Mouse (Mus musculus): ENCODE measurements around the gene Tmtc2.
A peak's percentile ranks its signal among the peaks of the same experiment; 100 is the strongest.

Gene Tmtc2

DNA sequence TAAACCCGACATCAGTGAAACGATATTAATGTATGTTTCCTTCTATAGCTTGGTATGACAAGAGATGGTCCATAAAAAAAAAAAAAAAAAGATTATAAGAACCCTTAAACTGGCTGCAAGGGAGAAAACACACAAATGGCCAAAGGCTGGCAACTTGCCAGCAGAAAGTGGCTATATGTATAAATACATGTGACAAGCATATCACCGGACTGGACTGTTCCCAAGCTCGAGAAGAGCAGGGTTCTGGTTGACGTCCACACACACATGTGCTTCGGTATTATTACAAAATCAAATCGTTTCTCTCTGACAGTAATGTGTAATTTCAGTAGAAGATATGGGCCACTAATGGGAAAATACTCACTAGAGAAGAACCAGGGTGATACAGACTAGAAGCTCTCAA lies 287.2 kb downstream of the Tmtc2 start:
- no peak for DNase-seq

GRCm38 (mm10) chr10:105286221-105286620 lies 288.0 kb downstream of the Tmtc2 start:
- peak; percentile 5 for DNase-seq

DNA sequence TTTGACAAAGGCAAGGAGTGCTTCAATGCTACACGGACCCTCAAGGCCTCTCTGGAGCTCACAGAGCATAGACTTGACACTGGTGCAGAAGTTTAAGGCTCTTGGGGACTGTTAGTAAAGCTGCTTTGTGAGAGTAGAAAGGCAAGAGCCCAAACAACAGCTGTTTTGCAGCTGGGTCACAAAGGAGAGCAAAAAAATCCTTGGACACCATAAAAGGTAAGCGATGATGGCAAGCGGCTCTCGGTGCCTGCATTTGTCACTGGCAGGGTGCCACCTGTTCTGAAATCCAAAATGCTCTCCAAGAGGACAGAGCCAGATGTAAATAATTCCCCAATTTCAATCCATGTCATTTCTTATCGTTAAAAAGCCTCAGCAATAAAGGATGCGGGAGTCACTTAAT lies 290.1 kb downstream of the Tmtc2 start:
- DNase-seq, result peak; percentile 5

GRCm38 (mm10) chr10:105280933-105281332 lies 293.3 kb downstream of the Tmtc2 start:
- DNase-seq, result no peak

DNA sequence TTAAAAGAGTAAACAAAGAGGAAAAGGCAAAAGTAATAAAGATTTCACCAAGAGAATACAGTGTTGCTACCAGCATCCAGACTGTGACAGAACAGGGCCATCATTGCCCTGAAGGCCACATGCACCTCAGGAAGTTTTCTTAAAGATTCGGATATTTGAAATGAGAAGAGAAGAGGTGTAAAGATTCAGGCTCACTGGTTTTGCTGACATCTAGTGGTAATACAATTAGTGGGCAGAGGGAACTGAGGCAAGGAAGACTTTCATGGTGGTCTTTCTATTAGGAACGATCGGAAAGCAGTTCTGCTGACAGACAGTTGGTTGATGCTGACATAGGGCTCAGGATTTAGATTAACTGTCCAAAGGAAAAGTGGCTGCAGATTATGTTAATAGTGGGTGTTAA lies 314.2 kb downstream of the Tmtc2 start:
- DNase-seq, result no peak

DNA sequence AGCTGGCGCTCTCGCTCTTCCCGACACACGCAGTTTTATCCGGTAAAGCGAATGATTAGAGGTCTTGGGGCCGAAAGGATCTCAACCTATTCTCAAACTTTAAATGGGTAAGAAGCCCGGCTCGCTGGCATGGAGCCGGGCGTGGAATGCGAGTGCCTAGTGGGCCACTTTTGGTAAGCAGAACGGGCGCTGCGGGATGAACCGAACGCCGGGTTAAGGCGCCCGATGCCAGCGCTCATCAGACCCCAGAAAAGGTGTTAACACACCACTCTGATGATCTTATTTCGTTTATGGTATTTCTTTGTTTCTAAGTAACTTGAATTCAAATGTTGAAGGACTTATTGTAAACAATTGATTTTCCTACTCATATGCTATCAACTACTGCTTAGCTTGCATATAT lies 336.0 kb downstream of the Tmtc2 start:
- DNase-seq, result peak; percentile 24

DNA sequence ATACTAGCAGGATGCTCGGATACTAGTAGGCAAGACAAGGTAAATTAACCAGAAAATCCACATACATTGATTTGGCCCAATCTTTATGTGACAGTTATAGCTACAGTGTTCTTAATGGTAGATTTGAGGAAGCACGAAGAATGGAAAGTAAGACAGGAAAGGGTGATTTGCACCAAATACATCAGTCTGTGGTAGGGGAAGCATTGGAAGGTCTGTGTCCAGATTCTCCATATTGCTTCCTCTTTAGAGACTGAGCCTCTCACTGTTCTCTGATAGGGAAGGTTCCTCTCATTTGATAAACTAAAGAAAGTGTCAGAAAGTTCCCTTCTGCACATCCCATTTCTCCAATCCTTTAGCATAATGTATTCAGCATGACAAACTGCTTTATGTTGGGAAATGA lies 341.4 kb downstream of the Tmtc2 start:
- DNase-seq, result no peak

DNA sequence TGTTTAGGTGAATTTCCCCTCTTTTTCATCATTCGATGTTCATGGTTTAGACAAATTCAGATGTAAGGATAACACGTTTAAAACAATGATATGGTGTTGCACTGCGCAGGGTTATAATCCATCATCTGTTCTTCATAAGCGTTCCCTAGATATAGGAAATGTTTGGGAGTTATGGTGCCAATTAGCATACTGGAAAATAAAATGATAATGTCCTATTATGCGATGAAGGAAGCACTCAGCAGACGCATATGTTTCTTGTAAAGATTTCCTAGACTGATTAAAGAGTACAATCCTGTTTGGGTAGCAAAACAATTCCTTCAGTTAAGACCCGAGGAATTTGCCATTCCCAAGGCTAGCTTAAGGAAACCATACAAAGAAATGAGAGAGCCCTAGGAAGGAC lies 343.8 kb downstream of the Tmtc2 start:
- DNase-seq, result no peak

GRCm38 (mm10) chr10:105228623-105229022 lies 345.6 kb downstream of the Tmtc2 start:
- DNase-seq, result no peak

DNA sequence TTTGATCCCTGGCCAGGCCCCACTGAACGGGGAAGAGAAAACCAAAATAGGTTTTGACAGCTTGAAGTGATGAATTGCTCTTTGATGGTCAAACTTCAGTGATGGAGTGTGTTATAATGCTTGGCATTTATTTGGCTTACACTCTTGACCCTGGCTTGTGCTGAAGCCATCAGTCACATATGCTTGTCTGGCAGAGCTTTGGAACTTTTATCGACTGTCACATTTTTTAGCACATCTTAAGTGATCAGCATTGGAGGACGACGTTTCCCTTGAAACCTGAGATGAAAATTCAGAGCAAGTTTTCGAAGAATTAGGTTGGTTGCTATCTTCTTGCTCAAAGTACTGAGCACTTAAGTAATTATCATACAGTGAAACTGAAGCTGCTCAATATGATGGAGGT lies 346.6 kb downstream of the Tmtc2 start:
- no peak for DNase-seq

GRCm38 (mm10) chr10:105225714-105226113 lies 348.5 kb downstream of the Tmtc2 start:
- DNase-seq, result no peak

GRCm38 (mm10) chr10:105222904-105223303 lies 351.3 kb downstream of the Tmtc2 start:
- DNase-seq, result no peak

GRCm38 (mm10) chr10:105201491-105201890 lies 372.8 kb downstream of the Tmtc2 start:
- DNase-seq, result no peak

- DNase-seq, result no peak
Observed at GRCm38 (mm10) chr10:105200678-105201077, 373.6 kb downstream of the Tmtc2 start.

GRCm38 (mm10) chr10:105200092-105200491 lies 374.2 kb downstream of the Tmtc2 start:
- no peak for DNase-seq

DNA sequence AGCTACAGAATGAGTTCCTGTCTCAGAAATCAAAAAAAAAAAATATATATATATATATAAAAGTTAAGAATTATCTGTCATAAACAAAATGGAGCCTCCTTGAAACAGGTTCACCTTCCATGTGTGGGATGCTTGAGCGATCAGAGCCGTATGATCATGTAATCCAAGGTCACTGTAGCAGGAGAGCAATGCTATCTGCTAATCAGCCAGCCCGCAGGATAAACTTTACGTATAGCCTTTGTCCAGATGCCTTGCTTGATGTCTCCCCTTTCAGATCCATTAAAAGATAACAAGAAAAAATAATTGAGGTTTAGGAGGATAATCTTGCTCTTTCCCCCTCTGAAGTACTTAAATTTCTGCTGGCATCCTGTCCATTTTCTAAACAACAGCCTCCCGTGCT lies 374.7 kb downstream of the Tmtc2 start:
- DNase-seq, result no peak

DNA sequence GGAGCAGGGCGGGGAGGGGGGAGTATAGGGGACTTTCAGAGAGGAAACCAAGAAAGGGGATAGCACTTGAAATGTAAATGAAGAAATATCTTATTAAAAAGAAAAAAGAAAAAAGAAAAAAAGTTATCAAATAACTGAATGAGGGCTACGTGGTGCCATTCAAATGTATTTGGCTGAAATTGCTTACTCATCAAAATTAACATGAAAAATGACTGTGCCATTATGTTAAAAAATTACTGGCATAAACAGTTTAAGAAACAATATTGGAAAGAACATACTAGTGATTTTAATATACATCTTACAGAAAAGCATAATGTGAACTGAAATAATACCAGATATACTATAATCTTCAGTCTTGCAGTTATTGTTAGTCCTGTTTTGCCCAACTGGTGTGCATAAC lies 378.9 kb downstream of the Tmtc2 start:
- DNase-seq, result no peak

DNA sequence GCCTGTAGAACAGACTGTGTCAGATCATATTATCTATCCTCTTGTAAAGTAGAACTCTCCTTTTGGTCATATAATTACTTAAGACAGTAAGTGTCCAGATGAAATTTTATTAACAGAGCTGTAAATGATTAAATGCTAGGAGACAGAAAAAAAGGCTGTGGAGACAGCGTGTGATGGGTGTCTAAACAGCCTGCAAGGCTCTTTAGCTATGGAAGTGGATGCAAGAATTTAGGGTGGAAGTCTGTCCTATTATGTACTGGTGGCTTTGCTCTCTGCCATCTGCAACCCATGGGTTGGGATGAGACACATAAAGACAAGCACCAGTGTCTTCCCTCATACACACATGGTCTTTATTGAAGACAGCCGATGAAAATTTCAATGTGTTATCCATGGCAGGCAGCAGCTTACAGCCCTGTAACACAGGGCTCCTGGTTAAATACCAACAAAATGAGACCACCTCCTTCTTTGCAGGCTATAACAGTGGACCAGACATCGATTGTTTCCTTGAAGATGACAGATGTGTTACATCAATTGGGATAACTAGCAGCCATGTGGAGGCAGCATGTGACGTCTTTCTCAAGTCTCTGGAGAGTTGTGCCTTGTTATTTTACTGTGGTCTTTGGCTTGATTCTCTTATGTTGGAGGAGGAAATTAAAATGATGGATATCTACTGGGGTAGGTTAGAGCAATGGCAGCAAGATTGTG lies 380.3 kb downstream of the Tmtc2 start:
- no peak for DNase-seq

DNA sequence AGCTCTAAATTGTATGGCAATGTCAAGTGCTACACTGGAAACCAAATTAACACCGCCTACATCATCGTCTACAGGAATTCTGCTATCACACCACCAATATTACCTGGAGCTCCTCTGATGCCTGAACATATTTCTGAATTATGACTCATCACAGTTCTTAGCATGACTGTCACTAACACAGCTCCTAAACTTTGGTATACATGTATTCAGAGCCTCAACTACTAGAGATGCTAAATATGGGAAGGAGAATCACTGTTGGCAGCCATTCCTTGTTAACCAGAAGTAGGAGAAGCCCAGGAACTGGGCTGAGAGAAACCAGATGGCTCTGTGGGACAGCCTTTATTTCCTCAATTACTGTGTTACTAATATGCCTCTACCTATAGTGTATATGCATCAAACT lies 382.2 kb downstream of the Tmtc2 start:
- DNase-seq, result no peak

DNA sequence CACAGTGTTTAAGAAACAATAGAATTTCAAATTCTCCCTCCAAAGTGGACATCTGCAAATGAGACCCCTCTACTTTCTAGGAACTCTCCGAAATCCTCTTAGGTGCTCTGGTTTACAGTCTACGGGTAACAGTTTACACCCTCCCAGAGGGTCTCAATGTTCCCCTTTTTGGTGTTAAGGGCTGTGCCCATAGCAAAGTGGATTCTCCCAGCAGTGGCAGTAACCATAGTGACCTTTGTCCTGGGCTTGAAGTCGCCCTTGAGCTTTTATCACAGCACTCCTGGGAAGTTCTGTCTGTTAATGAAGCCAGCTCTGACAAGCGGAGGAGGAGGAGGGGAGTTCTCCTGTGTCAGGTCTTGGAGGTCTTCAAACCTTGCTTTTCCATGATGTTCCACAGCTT lies 384.5 kb downstream of the Tmtc2 start:
- DNase-seq, result no peak

GRCm38 (mm10) chr10:105186636-105187035 lies 387.6 kb downstream of the Tmtc2 start:
- DNase-seq, result no peak

GRCm38 (mm10) chr10:105168443-105169102 lies 405.7 kb downstream of the Tmtc2 start:
- DNase-seq, result no peak

DNA sequence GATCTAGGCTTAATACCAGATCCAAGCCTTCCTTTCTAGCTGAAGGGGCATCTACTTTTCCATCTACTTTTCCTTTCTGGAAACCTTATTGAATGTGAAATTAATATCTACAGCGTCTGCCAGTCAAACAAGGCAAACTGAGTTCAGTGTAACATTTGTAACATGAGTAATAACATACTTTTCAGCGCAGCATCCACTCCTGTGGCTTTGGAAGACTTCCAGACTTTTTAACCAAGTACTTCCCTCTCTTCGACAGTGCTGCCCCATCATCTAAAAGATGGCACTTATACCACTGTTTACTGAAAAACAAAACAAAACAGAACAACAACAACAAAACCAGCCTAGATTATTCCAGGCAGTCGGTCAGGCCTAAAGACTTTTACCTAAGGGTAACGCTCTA lies 409.0 kb downstream of the Tmtc2 start:
- DNase-seq, result no peak

- no peak for DNase-seq
Observed at GRCm38 (mm10) chr10:105153789-105154188, 420.5 kb downstream of the Tmtc2 start.

DNA sequence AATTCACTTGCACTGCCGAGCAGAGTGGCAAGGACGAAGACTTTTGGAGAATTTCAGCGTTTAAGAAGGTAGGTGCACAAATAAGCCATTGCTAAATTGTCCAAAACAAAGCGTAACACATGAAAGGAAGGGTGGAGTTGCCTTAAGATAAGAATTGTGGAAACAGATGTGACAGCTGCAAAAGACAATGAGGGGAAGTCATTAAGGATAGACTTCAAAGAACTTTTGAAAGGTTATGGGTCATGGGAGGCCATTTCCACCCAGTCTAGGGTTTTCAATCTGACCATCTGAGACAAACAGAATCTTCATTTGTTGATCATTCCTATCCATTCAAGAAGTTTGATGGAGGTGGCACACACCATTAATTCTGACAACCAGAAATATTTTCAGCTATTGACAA lies 429.9 kb downstream of the Tmtc2 start:
- no peak for DNase-seq

Data from right cerebral cortex, postnatal 14 days (tissue).